Comparison of ENCODE assay signal across 9 mouse cellular contexts in the genomic region with DNA sequence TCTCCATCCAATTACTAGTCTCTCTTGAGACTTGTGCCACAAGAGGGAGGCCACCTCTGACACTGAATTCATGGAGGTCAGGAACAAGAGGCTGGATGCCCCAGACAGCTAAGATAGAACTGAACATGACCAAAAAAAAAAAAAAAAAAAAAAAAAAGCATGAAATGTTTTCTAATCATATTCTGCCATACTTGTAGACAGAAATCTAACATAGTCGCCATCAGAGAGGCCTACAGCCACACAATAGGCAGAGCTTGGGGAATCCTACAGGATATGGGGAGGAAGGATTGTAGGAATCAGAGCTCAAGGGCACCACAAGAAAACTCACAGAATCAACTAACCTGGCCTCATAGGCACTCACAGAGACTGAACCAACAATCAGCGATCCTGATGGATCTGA. TPM values are rescaled to one million over a fixed set of nuclear protein-coding genes. Genes with fewer than 3 reads are reported as not detected.
DNase-seq lines count a peak whose midpoint lies in the region; ATAC-seq and TF ChIP-seq lines count a peak whose summit lies in the region.
"Had no signal": no experiment of that assay in that cellular context is flagged by ENCODE, and none has a peak within 500 bp of the region (broad histone marks: within the 10 kb centered on the region; RNA-seq: fewer than 3 reads in every experiment).

No protein-coding gene starts in this region.

- H3K4me2 ChIP-seq in heart, embryonic 15.5 days, result peak overlapping the region; percentile 76
- H3K4me2 ChIP-seq in limb, embryonic 13.5 days (replicated peaks), result peak overlapping the region; percentile 79

- H3K27me3 ChIP-seq in heart, embryonic 15.5 days, result no peaks in the 10 kb centered on the region
- H3K27me3 ChIP-seq in testis, adult 2 months (ENCODE audit: control insufficient read depth, insufficient read depth, low read length), result no peaks in the 10 kb centered on the region
- H3K27me3 ChIP-seq in limb, embryonic 13.5 days, result no peaks in the 10 kb centered on the region

- peaks cover 3% of the 10 kb centered on the region; the same call in 1 of the 2 replicates for H3K4me1 ChIP-seq in heart, embryonic 15.5 days (replicated peaks)
- H3K4me1 ChIP-seq in testis, adult 2 months (ENCODE audit: control insufficient read depth, insufficient read depth, low read length), result peaks cover 6% of the 10 kb centered on the region
- H3K4me1 ChIP-seq in limb, embryonic 13.5 days, result 0 out of 2 replicates have a peak, but pooled peaks cover 7% of the 10 kb centered on the region

- no peak for TF ChIP-seq CTCF in testis, adult 2 months (IDR thresholded peaks at IDR 0.05; ENCODE audit: control insufficient read depth, insufficient read depth, insufficient replicate concordance, low read depth, low read length)

- no peak for ATAC-seq in heart, embryonic 15.5 days (replicated peaks; ENCODE audit: insufficient number of reproducible peaks, insufficient read depth, low FRiP score, low read depth)
- no peak for ATAC-seq in limb, embryonic 13.5 days (ENCODE audit: low FRiP score, low read depth)

- no peaks in the 10 kb centered on the region for H3K36me3 ChIP-seq in heart, embryonic 15.5 days
- no peaks in the 10 kb centered on the region for H3K36me3 ChIP-seq in testis, adult 2 months (ENCODE audit: control insufficient read depth, insufficient read depth, low read length)
- peaks cover 8% of the 10 kb centered on the region for H3K36me3 ChIP-seq in limb, embryonic 13.5 days
- H3K36me3 ChIP-seq: G1E had no signal

- peak overlapping the region; percentile 85 for H3K27ac ChIP-seq in heart, embryonic 15.5 days
- peak overlapping the region; percentile 25 for H3K27ac ChIP-seq in testis, adult 2 months (ENCODE audit: control insufficient read depth, insufficient read depth, low read depth, low read length)
- H3K27ac ChIP-seq in limb, embryonic 13.5 days, result no peak overlapping the region

- H3K4me3 ChIP-seq in heart, embryonic 15.5 days, result peak overlapping the region; percentile 81
- H3K4me3 ChIP-seq in testis, adult 2 months (ENCODE audit: control insufficient read depth, low read depth, low read length), result no peak overlapping the region
- peak overlapping the region; percentile 63 for H3K4me3 ChIP-seq in limb, embryonic 13.5 days

- TF ChIP-seq POLR2A in testis, adult 2 months (IDR thresholded peaks at IDR 0.05; ENCODE audit: control insufficient read depth, low read depth, low read length), result no peak

- 46% methylated on average over 2 of the region's 2 CpGs for WGBS in heart, embryonic 15.5 days
- 48% methylated on average over 2 of the region's 2 CpGs for WGBS in limb, embryonic 13.5 days

- no peak for DNase-seq in heart, postnatal 10 days
- DNase-seq in testis, postnatal 10 days (ENCODE audit: low spot score), result no peak
- no peak for DNase-seq in thymus, adult 18-20 months
- no peak for DNase-seq in yolk sac, embryonic 10.5 days (ENCODE audit: low spot score)
- no peak for DNase-seq in thymus, postnatal 36 days

- intact Hi-C loops in heart, postnatal 10 days (cut with DNase I), result no loop called here

- peak overlapping the region; percentile 89; the same call in 1 of the 2 replicates for H3K9ac ChIP-seq in heart, embryonic 15.5 days
- no peak overlapping the region for H3K9ac ChIP-seq in limb, embryonic 13.5 days

- H3K9me3 ChIP-seq in heart, embryonic 15.5 days (replicated peaks), result no peaks in the 10 kb centered on the region
- H3K9me3 ChIP-seq in limb, embryonic 13.5 days, result 0 out of 2 replicates have a peak, but pooled peaks cover 5% of the 10 kb centered on the region

RNA-seq across cellular contexts. Expression of a gene that starts 0.5 kb away (rescaled TPM):
- 18.7 and 23.9 TPM in 2 replicates for polyA plus RNA-seq in heart, embryonic 15.5 days (2015; fragmentation: Nextera tagmentation; extraction: Ambion mirVana)
- total RNA-seq in heart, postnatal 10 days (2021), result 10 to 100 TPM; 12.6 to 16.3 TPM
- 0.73 and 0.90 TPM in 2 replicates for polyA plus RNA-seq in testis, adult 2 months (2012; rRNA removed)
- 28.1 and 28.7 TPM in 2 replicates for polyA plus RNA-seq in limb, embryonic 13.5 days (2015; fragmentation: Nextera tagmentation; extraction: Ambion mirVana)

Comparison
In these comparisons a context has a peak if more than half of its experiments do, and no peak if none do; other contexts are left out.
1. RNA of a gene that starts 0.5 kb away (polyA plus RNA-seq): 28.1 to 28.7 TPM in limb, embryonic 13.5 days and 18.7 to 23.9 TPM in heart, embryonic 15.5 days; 0.73 to 0.90 TPM in testis, adult 2 months; every median in the first group is over 10 times any median in the second.